Mouse (Mus musculus) heart, postnatal 0 days (tissue): ENCODE results near the gene Cep85l.

ENCODE experiments used
- CTCF ChIP-seq: IDR thresholded peaks from 2 replicates; pipeline ENCODE4 v1.5.1; 2016; ENCODE audit warnings: antibody characterized with exemption, control low read depth, low read depth
- EP300 ChIP-seq: IDR thresholded peaks from 2 replicates; pipeline ENCODE4 v1.6.1; 2016; ENCODE audit warnings: antibody characterized with exemption, low read depth

GRCm38 (mm10) chr10:53343384-53343783 is 36.4 kb downstream of the Cep85l start:
- no peak for TF ChIP-seq CTCF
- TF ChIP-seq EP300, result no peak
